Mouse (Mus musculus): ENCODE measurements around the gene Hlcs. TPM values are rescaled to one million over a fixed set of nuclear protein-coding genes. Genes with fewer than 3 reads are reported as not detected.

Gene Hlcs
- polyA plus RNA-seq, 1 experiment from 2014 or later: 12.6 TPM

GRCm38 (mm10) chr16:94084711-94085602, 228.4 kb downstream of the Hlcs start, which contains the start of gene Sim2:
Gene Sim2, plus strand, starts transcription at chr16:94084931.
- H3K9me3 ChIP-seq (replicated peaks): no peaks in the 10 kb centered on the region
- H3K4me3 ChIP-seq: peak within 1 kb of the TSS; percentile 53
- WGBS: under 1% methylated on average over 84 of the region's 96 CpGs
- peaks cover 51% of the 10 kb centered on the region for H3K4me1 ChIP-seq
- DNase-seq (ENCODE audit: low spot score): peak; percentile 64
- peak within 1 kb of the TSS; percentile 83 for H3K27ac ChIP-seq (replicated peaks)
- no peaks in the 10 kb centered on the region for H3K36me3 ChIP-seq
- peaks cover 100% of the 10 kb centered on the region for H3K27me3 ChIP-seq (ENCODE audit: low read depth, poor library complexity, severe bottlenecking)

DNA sequence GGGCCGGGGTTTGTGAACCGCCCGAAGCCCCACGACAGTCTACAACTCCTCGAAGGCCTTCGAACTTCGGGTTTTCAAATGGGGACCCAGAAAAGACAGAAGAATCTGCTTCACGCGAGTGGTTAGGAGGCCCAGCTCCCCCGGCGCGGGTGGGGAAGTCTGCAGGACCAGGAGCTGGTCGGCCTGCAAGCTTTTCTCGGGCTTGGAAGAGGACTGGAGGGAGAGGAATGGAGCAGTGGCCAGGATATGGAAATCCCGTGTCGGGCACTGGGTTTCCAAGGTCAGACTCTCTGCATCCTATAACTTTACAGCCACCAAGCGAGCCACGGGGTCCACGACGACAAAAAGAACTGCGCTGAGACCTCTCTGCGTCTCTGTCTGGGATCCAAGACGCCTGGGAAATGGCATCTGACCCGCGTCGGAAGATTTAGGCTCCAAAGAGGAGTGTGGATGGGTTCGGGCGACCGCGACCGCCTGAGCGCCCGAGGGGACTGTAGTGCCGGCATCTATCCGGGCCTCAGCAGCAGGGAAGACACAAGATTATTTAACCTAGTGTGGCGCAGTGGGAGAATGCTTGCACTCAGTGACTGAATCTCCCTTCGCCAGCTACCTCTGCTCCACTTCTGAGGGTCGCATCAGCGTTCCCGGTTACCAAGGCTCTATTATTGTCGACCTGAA, 229.4 kb downstream of the Hlcs start:
- DNase-seq (ENCODE audit: low spot score): peak; percentile 69
- Histone ChIP-seq H3K9me3 (replicated peaks) (no peaks in the 10 kb centered on the region), H3K4me1 (peaks cover 54% of the 10 kb centered on the region), H3K27ac (replicated peaks) (peak overlapping the region; percentile 83), H3K36me3 (no peaks in the 10 kb centered on the region), H3K27me3 (ENCODE audit: low read depth, poor library complexity, severe bottlenecking) (peaks cover 100% of the 10 kb centered on the region), H3K4me3 (peak overlapping the region; percentile 53)
- WGBS: under 1% methylated on average over 41 of the region's 41 CpGs

DNA sequence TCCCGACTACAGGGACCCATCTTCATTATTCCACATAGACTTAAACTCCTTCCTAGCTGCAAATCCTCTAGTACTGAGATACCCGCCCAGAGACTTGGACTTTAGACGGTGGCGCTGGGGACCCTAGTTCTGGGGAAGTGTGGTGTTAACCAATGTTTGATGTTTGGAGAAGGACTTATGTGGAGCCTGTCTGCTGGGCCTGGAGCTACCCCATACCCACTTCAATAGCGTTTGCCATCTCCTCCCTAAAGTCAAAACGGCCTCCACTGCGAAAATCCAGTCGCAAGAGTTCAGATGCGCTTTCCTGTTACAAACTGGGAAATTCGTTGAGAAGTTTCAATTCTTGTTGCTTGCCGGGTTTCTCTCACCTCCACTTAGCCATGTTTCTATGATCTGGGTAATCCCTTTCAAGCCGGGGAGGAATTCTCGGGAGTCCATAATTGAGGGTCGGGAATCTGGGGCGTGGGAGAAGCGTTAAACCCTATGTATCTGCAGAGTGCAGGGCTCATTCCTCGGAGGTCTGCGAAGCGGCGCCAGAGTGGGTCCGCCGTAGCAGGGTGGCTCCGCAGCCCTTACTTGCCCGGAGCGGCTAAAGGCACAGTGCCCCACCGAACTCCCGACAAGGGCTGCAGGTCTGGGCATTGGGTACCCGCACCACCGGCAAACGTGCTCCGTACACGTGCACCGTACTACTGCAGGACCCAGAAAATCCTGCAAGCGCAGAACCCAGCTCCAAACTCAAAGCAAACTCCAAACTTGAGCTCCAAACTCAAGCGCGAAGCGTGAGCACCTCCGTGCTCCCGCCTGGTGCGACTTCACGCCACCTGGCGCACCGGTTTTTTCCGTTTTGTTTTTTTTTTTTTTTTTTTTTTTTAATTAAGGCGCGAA, 230.2 kb downstream of the Hlcs start:
- peak; percentile 64 for DNase-seq (ENCODE audit: low spot score)
- peaks cover 100% of the 10 kb centered on the region for H3K27me3 ChIP-seq (ENCODE audit: low read depth, poor library complexity, severe bottlenecking)
- H3K36me3 ChIP-seq: no peaks in the 10 kb centered on the region
- WGBS: 1% methylated on average over 46 of the region's 46 CpGs
- H3K4me1 ChIP-seq: peaks cover 55% of the 10 kb centered on the region
- peak overlapping the region; percentile 53 for H3K4me3 ChIP-seq
- peak overlapping the region; percentile 46 for H3K27ac ChIP-seq (replicated peaks)
- no peaks in the 10 kb centered on the region for H3K9me3 ChIP-seq (replicated peaks)

GRCm38 (mm10) chr16:94081996-94082708, 231.2 kb downstream of the Hlcs start:
- peak; percentile 34 for DNase-seq (ENCODE audit: low spot score)
- Histone ChIP-seq H3K36me3 (no peaks in the 10 kb centered on the region), H3K9me3 (replicated peaks) (no peaks in the 10 kb centered on the region), H3K4me3 (no peak overlapping the region), H3K4me1 (peaks cover 50% of the 10 kb centered on the region), H3K27me3 (ENCODE audit: low read depth, poor library complexity, severe bottlenecking) (peaks cover 100% of the 10 kb centered on the region), H3K27ac (replicated peaks) (no peak overlapping the region)
- 6% methylated on average over 8 of the region's 8 CpGs for WGBS

GRCm38 (mm10) chr16:94081596-94081995, 231.8 kb downstream of the Hlcs start:
- 14% methylated on average over 5 of the region's 5 CpGs for WGBS

DNA sequence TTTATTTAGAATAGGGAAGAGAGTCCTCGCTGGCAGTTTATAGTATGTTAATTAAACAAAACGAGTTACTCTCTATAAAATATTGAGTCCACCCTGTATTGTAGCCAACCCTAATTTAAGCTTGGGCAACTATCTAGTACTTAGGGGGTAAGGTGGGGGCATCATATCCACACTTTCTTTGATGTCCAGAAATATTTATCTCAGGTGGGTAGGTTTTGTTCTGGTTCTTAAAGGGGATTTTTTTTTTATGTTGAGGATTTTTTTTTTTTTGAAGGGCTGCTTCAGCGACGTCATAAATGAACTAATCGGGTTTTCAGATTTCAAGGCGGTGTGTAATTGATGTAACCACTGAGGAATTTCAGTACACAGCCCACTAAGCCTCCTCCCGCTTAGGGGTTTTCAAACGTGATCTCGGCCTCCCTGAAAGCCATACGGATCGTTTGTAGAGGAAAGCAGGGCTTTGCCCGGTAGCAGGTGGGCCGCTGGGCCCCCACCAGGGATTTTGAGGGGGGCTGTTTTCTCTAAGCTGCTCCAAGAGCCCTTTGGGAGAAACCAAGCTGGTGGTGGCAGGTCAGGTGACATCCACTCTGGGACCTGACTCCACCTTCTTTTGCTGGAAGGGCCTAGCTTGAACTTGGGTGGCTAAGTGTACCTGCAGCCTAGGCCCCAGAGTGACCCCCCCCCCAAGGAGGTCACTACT, 233.4 kb downstream of the Hlcs start:
- H3K4me1 ChIP-seq: peaks cover 32% of the 10 kb centered on the region
- DNase-seq (ENCODE audit: low spot score): peak; percentile 39
- H3K9me3 ChIP-seq (replicated peaks): 0 out of 2 replicates have a peak, but pooled peaks cover 3% of the 10 kb centered on the region
- no peak overlapping the region for H3K27ac ChIP-seq (replicated peaks)
- H3K4me3 ChIP-seq: no peak overlapping the region
- 2% methylated on average over 13 of the region's 13 CpGs for WGBS
- peaks cover 100% of the 10 kb centered on the region for H3K27me3 ChIP-seq (ENCODE audit: low read depth, poor library complexity, severe bottlenecking)
- H3K36me3 ChIP-seq: no peaks in the 10 kb centered on the region

More at GRCm38 (mm10) chr16:94081596-94081995, 231.8 kb downstream of the Hlcs start:
- no peak for DNase-seq (ENCODE audit: low spot score)
- no peaks in the 10 kb centered on the region for H3K9me3 ChIP-seq (replicated peaks)
- H3K4me1 ChIP-seq: peaks cover 44% of the 10 kb centered on the region
- H3K4me3 ChIP-seq: no peak overlapping the region
- H3K36me3 ChIP-seq: no peaks in the 10 kb centered on the region
- peaks cover 100% of the 10 kb centered on the region for H3K27me3 ChIP-seq (ENCODE audit: low read depth, poor library complexity, severe bottlenecking)
- H3K27ac ChIP-seq (replicated peaks): no peak overlapping the region

DNA sequence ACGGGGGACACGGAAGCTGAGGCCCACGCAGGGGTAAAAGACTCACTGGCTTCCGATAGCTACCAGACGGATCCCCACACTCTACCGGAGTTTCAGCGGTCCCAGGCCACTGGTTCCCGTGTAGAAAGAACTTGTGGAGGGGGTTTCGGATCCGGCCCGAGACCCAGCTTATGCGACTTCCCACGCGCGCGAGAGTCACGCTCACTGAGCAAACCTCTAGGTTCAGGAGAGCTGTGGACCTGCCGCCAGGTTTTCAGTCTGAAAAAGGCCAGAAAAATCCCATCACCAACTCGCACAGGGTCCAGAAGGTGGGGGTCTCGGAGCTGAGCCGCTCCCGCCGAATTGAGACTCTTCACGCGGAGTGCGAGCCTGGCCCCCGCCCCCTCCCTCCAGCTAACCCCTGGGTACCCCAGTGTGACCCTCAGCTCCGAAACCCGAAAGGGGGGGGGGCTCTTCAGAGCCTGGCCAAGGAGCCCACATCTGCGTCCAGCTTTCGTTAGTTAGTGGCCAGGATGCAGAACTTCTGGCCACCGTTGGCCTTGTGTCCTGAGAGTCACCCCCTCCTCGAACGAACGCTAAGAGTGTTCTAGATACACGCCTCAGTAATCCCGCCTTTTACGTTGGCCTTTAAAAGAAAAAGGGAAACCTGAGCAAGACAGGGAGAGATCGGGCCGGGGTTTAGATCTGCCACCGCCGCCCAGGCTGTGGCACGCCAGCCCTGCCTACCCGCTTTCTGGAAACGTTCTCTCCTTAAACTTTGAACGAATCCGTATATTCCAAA, 234.1 kb downstream of the Hlcs start:
- Histone ChIP-seq H3K4me3 (peak overlapping the region; percentile 31), H3K9me3 (replicated peaks) (0 out of 2 replicates have a peak, but pooled peaks cover 3% of the 10 kb centered on the region), H3K27ac (replicated peaks) (no peak overlapping the region; the same call in 1 of the 2 replicates), H3K27me3 (ENCODE audit: low read depth, poor library complexity, severe bottlenecking) (peaks cover 98% of the 10 kb centered on the region), H3K36me3 (no peaks in the 10 kb centered on the region), H3K4me1 (peaks cover 25% of the 10 kb centered on the region)
- under 1% methylated on average over 47 of the region's 47 CpGs for WGBS
- peak; percentile 56 for DNase-seq (ENCODE audit: low spot score)

Small RNA genes lying within 50 kb of the gene (microRNA-seq; reads per million reads assigned to microRNA genes)
- not detected for gene Gm23062

Other genes with a start within 250 kb of the Hlcs start
- gene Sim2, start 228.6 kb downstream of the Hlcs start, polyA plus RNA-seq (2016; fragmentation: Nextera tagmentation; extraction: Ambion mirVana): 2.8 and 2.9 TPM in 2 replicates
- 6.1 and 6.2 TPM in 2 replicates for gene Ripply3, start 14.8 kb upstream of the Hlcs start, polyA plus RNA-seq (2016; fragmentation: Nextera tagmentation; extraction: Ambion mirVana)
- 327 and 391 TPM in 2 replicates for gene Ttc3, start 57.0 kb upstream of the Hlcs start, polyA plus RNA-seq (2016; fragmentation: Nextera tagmentation; extraction: Ambion mirVana)
- gene Pigp, start 58.3 kb upstream of the Hlcs start, polyA plus RNA-seq (2016; fragmentation: Nextera tagmentation; extraction: Ambion mirVana): 104 and 105 TPM in 2 replicates
- gene Vps26c, start 213.3 kb upstream of the Hlcs start, polyA plus RNA-seq (2016; fragmentation: Nextera tagmentation; extraction: Ambion mirVana): 63.4 and 64.3 TPM in 2 replicates